Mouse (Mus musculus) embryonic facial prominence, embryonic 14.5 days (tissue): ENCODE results near the gene Foxb2. TPM values are rescaled to one million over a fixed set of nuclear protein-coding genes. Genes with fewer than 3 reads are reported as not detected.
A peak's percentile ranks its signal among the peaks of the same experiment; 100 is the strongest.
"Not testable (repeated sequence)": the region's sequence is repeated elsewhere in the genome, so short reads cannot be mapped to it uniquely, and the experiment has no call there.

Experiments
- ATAC-seq: fragments of 200-750 bp; cut with Nextera tagmentation; 2 replicates; pipeline ENCODE4 v1.8.0; 2017; ENCODE audit warnings: low read depth, moderate number of reproducible peaks, moderate TSS enrichment
- DNase-seq: peaks from one replicate; pipeline ENCODE4 v3.0.0-alpha.2; 2015; ENCODE audit warnings: low spot score
- H3K27ac ChIP-seq: fragments of 300-500 bp; sonication (generic); replicated peaks from 2 replicates; pipeline ENCODE4 v1.5.1; 2014; ENCODE audit warnings: low read depth, mild to moderate bottlenecking, low read length, moderate library complexity
- H3K27me3 ChIP-seq: fragments of 300-500 bp; sonication (generic); replicated peaks from 2 replicates; pipeline ENCODE4 v1.6.1; 2014; ENCODE audit warnings: low read length; ENCODE audit not compliant: control insufficient read depth, insufficient read depth
- H3K36me3 ChIP-seq: fragments of 300-500 bp; sonication (generic); 2 replicates; pipeline ENCODE4 v1.6.1; 2014; ENCODE audit warnings: low read length, mixed read lengths; ENCODE audit not compliant: control insufficient read depth, insufficient read depth
- H3K4me1 ChIP-seq: fragments of 300-500 bp; sonication (generic); 2 replicates; pipeline ENCODE4 v1.6.1; 2014; ENCODE audit warnings: antibody characterized with exemption, low read length; ENCODE audit not compliant: control insufficient read depth, insufficient read depth
- H3K4me2 ChIP-seq: fragments of 300-500 bp; sonication (generic); 2 replicates; pipeline ENCODE4 v1.6.1; 2014; ENCODE audit warnings: low read depth, mild to moderate bottlenecking, low read length, moderate library complexity, mixed read lengths
- H3K4me3 ChIP-seq: fragments of 300-500 bp; sonication (generic); 2 replicates; pipeline ENCODE4 v1.5.1; 2014; ENCODE audit warnings: low read depth, mild to moderate bottlenecking, low read length
- H3K9ac ChIP-seq: fragments of 300-500 bp; sonication (generic); 2 replicates; pipeline ENCODE4 v1.6.1; 2014; ENCODE audit warnings: low read depth, mild to moderate bottlenecking, low read length, moderate library complexity, mixed read lengths
- H3K9me3 ChIP-seq: fragments of 300-500 bp; sonication (generic); 2 replicates; pipeline ENCODE4 v1.6.1; 2016; ENCODE audit warnings: low read length; ENCODE audit not compliant: control insufficient read depth
- WGBS: fragments of 180-500 bp; shearing (Covaris S2); extraction: QIAGEN DNeasy Blood & Tissue Kit; methylation state at CpG from one replicate; pipeline ENCODE4 v1.1.7; 2014; 5-methylcytosine and 5-hydroxymethylcytosine counted together
- polyA plus RNA-seq: library from polyadenylated mRNA; unstranded; fragments of >200 nt; fragmentation: Nextera tagmentation; extraction: Ambion mirVana; gene quantifications from 2 replicates; pipeline ENCODE4 v1.2.1, GENCODE M21; 2014

The Foxb2 gene
- polyA plus RNA-seq, 1 experiment from 2014 or later = not detected

DNA sequence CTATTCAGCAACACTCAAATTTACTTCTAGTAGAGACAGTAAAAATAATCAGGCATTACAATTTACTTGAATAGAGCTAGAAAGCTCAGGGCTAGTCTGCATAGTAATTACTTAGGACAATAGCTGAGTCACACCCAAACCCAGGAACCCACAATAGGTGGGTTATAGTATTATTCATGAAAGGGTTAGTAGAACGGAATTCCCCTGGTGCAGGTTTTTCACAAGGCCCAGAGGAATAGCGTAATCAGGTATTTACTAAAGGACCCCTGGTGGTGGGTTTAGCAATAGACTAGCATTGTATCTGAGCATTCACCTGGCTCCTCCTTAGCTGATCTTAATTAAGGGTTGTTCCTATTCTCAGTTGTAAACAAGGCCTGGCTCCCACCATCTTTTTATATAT, 29.5 kb downstream of the Foxb2 start:
- H3K9ac ChIP-seq, H3K36me3 ChIP-seq, H3K9me3 ChIP-seq, H3K27me3 ChIP-seq, ATAC-seq, H3K4me3 ChIP-seq, DNase-seq, H3K4me1 ChIP-seq, H3K4me2 ChIP-seq, H3K27ac ChIP-seq: not testable (repeated sequence)
- 93% methylated on average over 2 of the region's 2 CpGs for WGBS

DNA sequence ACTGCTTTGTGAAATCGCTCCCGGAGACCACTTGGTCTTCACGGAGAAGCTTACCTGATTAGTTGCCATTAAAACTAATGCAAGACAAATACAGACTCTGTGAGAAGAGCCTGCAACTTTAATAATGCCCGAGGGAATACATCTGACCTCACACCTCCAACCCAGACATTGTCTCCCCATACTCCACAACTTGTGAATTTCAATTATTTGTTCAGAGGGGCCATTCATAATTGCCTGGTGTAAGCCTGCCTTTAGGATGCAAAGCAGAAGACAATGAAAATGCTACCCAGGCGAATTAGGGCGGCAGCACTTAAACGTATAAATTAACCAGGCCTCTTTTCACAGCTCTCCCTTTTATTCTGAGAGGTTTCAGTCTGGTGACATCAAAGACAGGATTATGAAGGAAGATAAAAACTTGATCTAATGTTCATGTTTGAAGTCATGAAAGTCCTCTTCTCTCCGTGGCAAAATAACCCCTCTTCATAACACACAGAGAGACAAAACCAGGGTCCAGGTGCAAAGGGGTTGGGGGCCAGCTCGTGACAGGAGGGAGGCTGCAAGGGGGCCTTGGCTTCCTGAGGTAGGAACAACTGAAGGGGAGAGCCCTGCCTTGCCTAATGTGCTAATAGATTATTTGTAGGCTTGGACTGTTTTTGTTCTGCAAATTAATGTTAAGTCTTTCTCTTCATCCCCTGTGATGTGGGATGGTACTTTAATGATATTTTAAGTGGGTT, 31.9 kb downstream of the Foxb2 start:
- Histone ChIP-seq H3K36me3 (no peaks in the 10 kb centered on the region), H3K9me3 (no peaks in the 10 kb centered on the region), H3K9ac (no peak overlapping the region), H3K27ac (no peak overlapping the region), H3K27me3 (no peaks in the 10 kb centered on the region), H3K4me1 (no peaks in the 10 kb centered on the region), H3K4me3 (no peak overlapping the region), H3K4me2 (no peak overlapping the region)
- DNase-seq = no peak
- WGBS = 30% methylated on average over 9 of the region's 9 CpGs
- ATAC-seq = no peak

DNA sequence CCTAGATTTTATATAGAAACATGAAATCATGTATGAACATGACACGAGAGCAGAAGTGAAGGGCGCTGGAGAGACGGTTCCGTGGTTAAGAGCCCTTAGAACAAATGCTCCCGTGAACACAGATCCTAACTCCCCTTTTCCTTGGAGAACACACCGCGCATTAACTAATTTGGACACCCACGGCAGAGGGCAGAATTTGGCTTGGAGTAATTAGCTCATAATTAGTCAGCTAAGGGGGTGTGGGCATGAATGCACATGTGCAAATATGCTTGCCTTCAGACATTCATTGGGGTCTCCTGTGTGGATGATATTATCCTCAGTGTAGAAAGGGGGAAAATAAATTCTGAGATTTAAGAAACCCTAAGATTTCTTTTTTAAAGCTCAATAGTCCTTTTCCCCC, 32.6 kb downstream of the Foxb2 start:
- no peak overlapping the region for H3K9ac ChIP-seq
- no peaks in the 10 kb centered on the region for H3K27me3 ChIP-seq
- H3K4me1 ChIP-seq = no peaks in the 10 kb centered on the region
- H3K27ac ChIP-seq = no peak overlapping the region
- H3K4me3 ChIP-seq = no peak overlapping the region
- no peak for ATAC-seq
- WGBS = 76% methylated on average over 8 of the region's 8 CpGs
- H3K36me3 ChIP-seq = no peaks in the 10 kb centered on the region
- no peak overlapping the region for H3K4me2 ChIP-seq
- H3K9me3 ChIP-seq = no peaks in the 10 kb centered on the region
- no peak for DNase-seq

DNA sequence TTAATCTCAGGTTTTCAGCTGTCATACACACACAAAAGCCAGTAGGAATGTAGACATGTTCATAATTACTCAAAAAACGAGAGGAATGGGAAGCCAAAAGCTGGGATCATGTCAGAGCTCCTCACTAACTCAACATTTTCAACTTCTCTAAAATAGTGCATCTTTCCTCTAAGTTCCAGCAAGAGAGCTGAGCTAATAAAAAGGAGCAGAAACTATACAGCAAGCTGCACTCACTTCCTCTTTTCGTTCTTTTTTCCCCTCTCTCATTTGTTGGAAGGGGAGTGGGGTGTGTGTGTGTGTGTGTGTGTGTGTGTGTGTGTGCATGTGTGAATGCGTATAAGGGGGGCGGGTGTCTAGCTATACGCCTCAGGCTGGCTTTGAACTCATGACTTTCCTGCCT, 45.9 kb downstream of the Foxb2 start:
- H3K4me3 ChIP-seq = no peak overlapping the region
- no peak for DNase-seq
- no peak overlapping the region for H3K27ac ChIP-seq

DNA sequence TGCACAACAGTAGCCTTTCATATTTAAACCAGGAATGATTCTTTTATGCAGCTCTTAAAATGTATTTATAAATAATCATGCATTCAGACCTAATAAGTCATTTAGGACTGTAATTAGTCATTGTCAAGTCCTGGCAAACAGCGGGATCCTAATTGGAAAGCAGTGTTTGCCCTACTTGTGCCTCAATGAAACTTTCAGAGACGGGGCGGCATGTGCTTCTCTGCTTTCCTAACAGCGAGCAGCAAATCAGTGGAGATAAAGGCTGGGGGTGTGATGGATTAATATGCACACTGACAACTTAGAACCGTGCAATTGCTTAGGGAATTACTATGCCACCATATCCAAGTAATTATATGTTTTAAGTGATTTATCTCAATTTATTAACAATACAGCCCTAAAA, 48.4 kb downstream of the Foxb2 start:
- no peak overlapping the region for H3K4me3 ChIP-seq
- no peaks in the 10 kb centered on the region for H3K9me3 ChIP-seq
- WGBS = 62% methylated on average over 5 of the region's 5 CpGs
- DNase-seq = peak; percentile 4
- H3K4me1 ChIP-seq = no peaks in the 10 kb centered on the region
- H3K27ac ChIP-seq = no peak overlapping the region
- H3K36me3 ChIP-seq = no peaks in the 10 kb centered on the region
- no peak overlapping the region for H3K4me2 ChIP-seq
- no peak for ATAC-seq
- H3K9ac ChIP-seq = no peak overlapping the region
- no peaks in the 10 kb centered on the region for H3K27me3 ChIP-seq

More for the DNA sequence above, 45.9 kb downstream of the Foxb2 start:
- 67% methylated on average over 5 of the region's 5 CpGs for WGBS
- Histone ChIP-seq H3K36me3 (no peaks in the 10 kb centered on the region), H3K4me1 (no peaks in the 10 kb centered on the region), H3K27me3 (no peaks in the 10 kb centered on the region), H3K4me2 (no peak overlapping the region), H3K9ac (no peak overlapping the region), H3K9me3 (no peaks in the 10 kb centered on the region)
- no peak for ATAC-seq

Other genes starting within 250 kb of the Foxb2 start
- 9.5 and 9.8 TPM in 2 replicates for gene Vps13a, start 92.9 kb downstream of the Foxb2 start, polyA plus RNA-seq
- 5.8 and 5.9 TPM in 2 replicates for gene Prune2, start 82.3 kb upstream of the Foxb2 start, polyA plus RNA-seq